Mouse (Mus musculus) lung, adult 2 months (tissue): Measurements from ENCODE around the gene Snx27. TPM values are rescaled to one million over a fixed set of nuclear protein-coding genes. Genes with fewer than 3 reads are reported as not detected.

Experiments
- DNase-seq: peaks from one replicate; pipeline ENCODE4 v3.0.0; 2022
- H3K4me1 ChIP-seq: fragments of 200-500 bp; 2 replicates; pipeline ENCODE4 v1.6.1; 2011; ENCODE audit warnings: low read length; ENCODE audit not compliant: control insufficient read depth, insufficient read depth
- H3K4me3 ChIP-seq: fragments of 200-500 bp; replicated peaks from 2 replicates; pipeline ENCODE3; 2011; ENCODE audit warnings: low read depth, mild to moderate bottlenecking, control low read depth, low read length; ENCODE audit errors: extremely low read depth
- CTCF ChIP-seq: fragments of 200-500 bp; IDR thresholded peaks from 2 replicates; pipeline ENCODE4 v1.5.1; 2011; ENCODE audit warnings: mild to moderate bottlenecking, low read length, control low read depth; ENCODE audit not compliant: insufficient read depth
- POLR2A ChIP-seq: fragments of 200-500 bp; IDR thresholded peaks from 2 replicates; pipeline ENCODE4 v1.6.1; 2011; ENCODE audit warnings: low read depth, mild to moderate bottlenecking, control low read depth, low read length, borderline replicate concordance; ENCODE audit errors: extremely low read depth
- WGBS: fragments of 180-500 bp; shearing (Covaris S2); methylation state at CpG from one replicate; pipeline ENCODE4 v1.1.7; 2018; 5-methylcytosine and 5-hydroxymethylcytosine counted together
- polyA plus RNA-seq: library from polyadenylated mRNA; depleted of rRNA; stranded (reverse); fragments of >200 nt; gene quantifications from 2 replicates; pipeline ENCODE4 v1.2.3, GENCODE M21; 2012

Gene Snx27
- polyA plus RNA-seq, 1 experiment: 10.8 TPM

DNA sequence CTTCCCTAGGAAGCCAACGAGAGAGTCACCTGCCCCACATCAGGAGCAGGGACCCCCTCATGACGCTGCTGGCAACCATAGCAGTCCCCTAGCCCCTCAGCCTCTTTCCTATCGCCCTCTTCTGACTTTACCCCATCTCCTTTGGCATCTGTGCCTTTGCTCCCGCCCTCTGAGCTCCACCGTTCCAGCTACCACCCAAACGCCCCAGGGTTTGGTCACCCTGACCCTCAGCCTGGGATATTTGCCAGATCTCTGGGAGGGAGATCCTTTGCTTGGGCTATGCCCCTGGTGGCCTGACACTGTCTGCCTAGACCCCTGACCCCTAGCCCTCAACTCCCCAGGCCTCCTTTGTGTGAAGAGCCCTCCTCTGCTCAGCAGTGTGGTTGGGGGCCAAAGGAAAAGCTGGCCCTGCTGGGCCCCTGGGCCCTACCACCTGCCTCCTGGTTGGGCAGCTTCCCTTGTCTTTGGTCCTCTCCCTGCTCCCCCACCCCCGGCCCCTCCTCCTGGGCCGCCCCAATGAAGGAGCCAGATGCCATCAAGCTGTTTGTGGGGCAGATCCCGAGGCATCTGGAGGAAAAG is 103.8 kb downstream of the Snx27 start:
- WGBS: 16% methylated on average over 9 of the region's 9 CpGs
- no peak for DNase-seq
- no peak for TF ChIP-seq CTCF
- no peak for TF ChIP-seq POLR2A
- Histone ChIP-seq H3K4me1 (no peaks in the 10 kb centered on the region), H3K4me3 (no peak overlapping the region)

DNA sequence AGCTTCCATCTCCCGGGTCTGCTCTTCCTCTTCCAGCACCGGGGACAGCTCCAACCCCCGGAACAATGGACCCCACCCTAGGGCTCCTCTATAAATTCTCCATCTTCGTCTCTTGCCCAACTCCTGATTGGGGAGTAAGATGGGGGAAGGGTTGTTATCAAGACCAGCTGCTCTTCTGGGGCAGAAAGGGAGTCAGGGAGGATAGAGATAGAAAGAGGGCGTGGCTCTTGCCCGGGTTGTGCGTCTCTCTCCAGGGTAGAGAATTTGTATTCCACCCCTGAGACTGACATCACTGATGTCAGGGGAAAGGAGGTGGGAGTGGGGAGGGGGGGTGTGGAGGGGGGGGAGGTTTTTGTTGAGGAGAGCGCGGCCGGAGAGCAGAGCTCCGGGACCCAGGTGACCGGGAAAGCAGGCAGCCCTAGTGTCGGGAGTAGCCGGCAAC is 104.5 kb downstream of the Snx27 start, which contains the start of gene Celf3:
TSS of gene Celf3 (plus strand) at position 315 of the 442 bp plus-strand sequence.
- no peak for DNase-seq
- TF ChIP-seq CTCF (no peak), POLR2A (no peak)
- WGBS: 1% methylated on average over 14 of the region's 14 CpGs

DNA sequence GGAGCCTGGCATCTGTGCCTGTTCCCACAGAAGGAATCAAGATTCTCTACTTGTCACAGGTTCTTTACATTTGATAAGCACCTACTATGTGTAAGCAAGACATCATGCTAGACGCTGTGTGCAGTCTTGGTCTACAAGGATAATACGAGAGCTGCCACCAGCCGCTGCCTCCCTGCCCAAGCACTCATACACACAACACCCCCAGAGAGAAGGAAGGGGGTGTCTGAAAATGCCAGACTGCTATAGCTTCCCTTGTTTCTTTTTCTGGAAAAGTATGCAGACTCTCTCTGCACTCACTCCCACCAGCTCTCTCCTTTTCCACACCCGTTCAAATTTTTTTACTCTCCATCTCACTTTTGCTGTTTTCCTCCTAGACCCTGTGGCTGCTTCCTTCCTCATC is 105.1 kb downstream of the Snx27 start:
- WGBS: 78% methylated on average over 4 of the region's 4 CpGs
- DNase-seq: no peak
- no peak for TF ChIP-seq CTCF
- no peak for TF ChIP-seq POLR2A
- Histone ChIP-seq H3K4me3 (no peak overlapping the region), H3K4me1 (no peaks in the 10 kb centered on the region)

More for the DNA sequence above, 104.5 kb downstream of the Snx27 start, which contains the start of gene Celf3:
- Histone ChIP-seq H3K4me1 (no peaks in the 10 kb centered on the region), H3K4me3 (no peak within 1 kb of the TSS)

DNA sequence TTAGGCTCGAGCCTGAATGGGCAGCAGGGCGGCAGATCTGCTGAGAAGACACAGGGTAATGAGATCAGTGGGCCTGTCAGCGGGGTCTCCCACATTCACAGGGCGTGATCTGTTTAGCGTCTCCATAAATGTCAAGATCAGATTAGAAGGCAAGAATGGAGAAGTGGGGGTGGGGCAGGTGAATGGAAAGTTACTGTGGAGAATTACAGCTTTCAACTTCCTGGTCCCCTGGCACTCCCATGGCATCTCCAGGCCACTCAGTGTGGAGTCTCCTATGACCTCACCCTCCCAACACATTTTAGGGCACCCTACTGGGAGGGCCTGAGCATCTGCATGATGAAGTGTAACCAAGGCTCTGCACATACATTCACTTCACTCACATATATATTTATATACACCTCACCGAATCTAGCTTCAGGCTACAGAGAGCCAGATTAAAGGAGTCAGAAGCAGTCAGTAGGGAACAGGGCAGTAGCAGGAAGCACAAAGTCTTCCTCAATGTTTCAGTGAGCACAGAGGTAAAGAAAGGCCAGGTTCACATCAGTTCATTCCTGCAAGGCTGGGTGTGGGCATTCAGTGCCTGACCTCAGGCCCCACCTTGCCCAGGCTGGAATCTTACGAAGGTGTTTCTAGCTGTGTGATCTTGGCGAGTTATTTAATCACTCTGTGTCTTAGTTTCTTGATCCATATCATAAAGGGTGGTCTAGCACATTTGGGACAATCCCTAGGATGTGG is 106.0 kb downstream of the Snx27 start:
- TF ChIP-seq CTCF: no peak
- TF ChIP-seq POLR2A: no peak
- H3K4me1 ChIP-seq: no peaks in the 10 kb centered on the region
- DNase-seq: no peak
- 64% methylated on average over 8 of the region's 8 CpGs for WGBS
- no peak overlapping the region for H3K4me3 ChIP-seq

DNA sequence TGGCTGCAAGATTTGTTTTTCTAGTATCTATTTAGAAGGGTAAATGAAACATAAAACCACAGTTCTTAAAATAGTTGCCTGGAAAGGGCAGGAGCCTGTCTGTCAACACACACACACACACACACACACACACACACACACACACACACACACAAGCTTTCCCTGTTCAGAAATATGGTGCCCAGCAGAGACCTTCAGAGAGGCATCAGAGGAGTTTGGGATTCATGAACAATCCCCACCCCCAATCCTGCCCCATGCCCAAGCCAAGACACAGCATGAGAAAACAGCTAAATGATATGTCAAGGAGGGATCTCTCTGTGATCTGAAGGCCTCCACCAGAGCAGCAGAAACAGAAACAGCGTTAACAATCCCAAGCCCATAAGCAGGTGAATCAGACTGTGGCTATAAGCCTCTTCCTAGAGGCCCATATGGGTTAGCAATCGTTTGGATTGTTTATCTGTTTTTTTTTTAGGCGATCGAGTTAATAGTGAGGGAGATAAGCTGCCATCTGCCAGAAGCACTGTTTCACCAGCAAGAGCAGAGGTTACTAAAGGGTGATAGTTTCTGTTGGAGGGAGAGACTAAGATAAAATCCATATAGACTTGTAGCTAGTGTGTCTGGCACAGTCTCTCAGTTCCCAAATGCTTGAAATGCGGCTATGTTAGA is 108.8 kb downstream of the Snx27 start:
- Histone ChIP-seq H3K4me1 (no peaks in the 10 kb centered on the region), H3K4me3 (no peak overlapping the region)
- no peak for DNase-seq
- 52% methylated on average over 5 of the region's 5 CpGs for WGBS
- TF ChIP-seq POLR2A (no peak), CTCF (no peak)

DNA sequence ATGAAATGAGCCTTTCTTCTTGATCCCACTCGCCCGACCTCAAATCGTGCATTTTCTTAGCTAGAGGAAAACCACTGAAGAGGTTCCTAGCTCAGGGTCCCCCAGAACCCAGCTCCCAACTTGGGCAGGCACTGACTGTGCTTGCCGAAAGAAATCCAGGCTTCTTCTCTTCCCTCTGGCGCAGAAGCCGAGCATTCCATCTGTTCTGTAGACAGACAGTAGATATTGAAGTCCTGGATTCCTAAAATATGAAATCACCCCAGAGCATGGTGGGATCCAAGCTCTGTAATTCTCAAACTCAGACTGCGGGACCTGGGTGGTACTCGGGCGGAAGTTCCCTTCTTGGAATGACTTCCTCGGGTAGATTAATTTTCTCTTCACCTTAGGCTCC is 109.4 kb downstream of the Snx27 start:
- DNase-seq: no peak
- Histone ChIP-seq H3K4me3 (no peak overlapping the region), H3K4me1 (no peaks in the 10 kb centered on the region)
- WGBS: 49% methylated on average over 10 of the region's 10 CpGs
- TF ChIP-seq POLR2A (no peak), CTCF (no peak)

DNA sequence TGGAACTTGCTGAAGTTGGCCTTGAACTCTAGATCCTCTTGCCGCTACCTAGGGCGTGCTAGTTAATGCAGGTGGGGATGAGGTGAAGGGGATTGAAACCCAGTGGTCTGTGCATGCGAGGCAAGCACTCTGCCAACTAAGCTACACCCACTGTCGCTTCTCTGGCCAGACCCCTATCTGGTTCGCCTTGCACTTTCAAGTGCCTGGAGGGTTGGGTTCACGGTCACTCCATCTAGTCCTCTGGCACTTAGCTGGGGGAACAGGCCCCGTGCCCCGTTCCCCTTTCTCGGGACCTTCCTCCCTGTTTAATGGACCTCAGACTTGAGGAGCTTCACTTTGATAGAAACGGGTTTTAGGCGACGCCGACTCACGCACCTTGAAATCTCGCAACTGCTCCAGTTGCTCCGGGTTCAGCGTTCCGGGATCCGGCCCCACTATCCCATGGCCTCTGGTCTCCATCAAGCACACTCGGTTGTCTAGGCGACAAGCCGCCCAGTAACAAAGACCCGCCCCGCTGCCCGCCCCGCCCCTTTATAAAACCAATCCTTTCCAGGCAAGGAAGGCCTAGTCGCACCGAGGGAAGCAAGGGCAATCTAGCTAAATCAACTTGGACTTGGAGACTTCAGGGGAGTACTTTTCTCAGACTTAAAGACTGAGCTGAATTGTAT is 109.9 kb downstream of the Snx27 start:
- Histone ChIP-seq H3K4me1 (no peaks in the 10 kb centered on the region), H3K4me3 (peak overlapping the region; percentile 8)
- TF ChIP-seq CTCF: no peak
- TF ChIP-seq POLR2A: no peak
- 14% methylated on average over 28 of the region's 28 CpGs for WGBS
- peak; percentile 37 for DNase-seq

DNA sequence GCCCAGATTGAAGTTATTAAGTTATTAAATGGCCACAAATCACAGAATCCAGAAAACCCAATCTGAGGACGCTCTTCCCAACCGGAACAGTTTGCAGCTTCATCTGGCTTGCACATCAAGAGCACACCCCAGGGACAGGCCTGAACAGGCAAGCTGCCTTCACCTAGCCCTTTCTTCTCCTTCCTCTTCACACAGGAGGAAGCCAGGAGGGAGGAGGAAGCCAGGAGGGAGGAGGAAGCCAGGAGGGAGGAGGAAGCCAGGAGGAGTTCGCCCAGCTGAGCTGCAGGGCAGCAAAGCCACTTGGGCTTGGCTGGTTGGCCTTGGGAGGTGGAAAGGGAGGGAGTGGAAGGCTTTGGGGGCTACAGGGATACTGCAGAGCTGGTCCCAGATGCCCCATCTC is 113.6 kb downstream of the Snx27 start:
- TF ChIP-seq POLR2A: no peak
- no peak for TF ChIP-seq CTCF
- Histone ChIP-seq H3K4me3 (no peak overlapping the region), H3K4me1 (no peaks in the 10 kb centered on the region)
- 41% methylated on average over 3 of the region's 3 CpGs for WGBS
- DNase-seq: no peak

DNA sequence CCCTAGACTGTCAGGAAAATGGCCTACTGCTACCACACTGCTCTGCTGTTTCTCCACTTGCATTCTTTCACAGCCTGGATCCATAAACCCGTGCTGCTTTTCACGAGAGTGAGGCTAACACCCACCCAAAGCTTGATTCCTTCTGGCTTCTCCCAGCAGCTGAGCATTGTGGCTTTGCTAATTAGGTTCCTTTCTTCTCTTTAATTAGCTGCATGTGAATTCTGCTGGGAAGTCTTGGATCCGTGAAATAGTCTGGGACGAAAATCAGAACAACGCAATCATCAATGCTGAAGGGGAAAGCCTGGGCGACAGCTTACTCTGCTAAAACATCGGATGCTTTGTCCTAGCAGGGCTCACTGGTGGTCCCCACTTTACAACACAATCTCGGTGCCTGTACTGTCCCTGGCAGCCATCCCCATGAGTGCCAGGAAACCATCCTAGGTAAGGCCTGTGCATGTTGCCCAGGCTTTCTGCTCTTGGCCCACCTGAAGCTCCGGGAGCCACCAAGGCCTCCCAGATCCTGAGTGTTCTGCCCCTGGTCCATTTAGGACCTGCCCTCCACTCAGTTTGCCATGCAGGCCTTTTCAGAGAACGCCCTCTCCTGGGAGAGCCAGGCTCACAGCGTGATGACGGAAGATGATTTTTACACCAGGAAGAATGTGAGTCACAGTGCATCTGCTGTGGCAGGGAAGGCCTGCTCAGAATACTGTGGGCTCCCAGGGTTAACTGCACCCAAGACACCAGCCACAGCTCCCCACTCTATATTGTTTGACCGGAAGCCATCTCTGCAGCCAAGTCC is 116.7 kb downstream of the Snx27 start:
- 81% methylated on average over 13 of the region's 13 CpGs for WGBS
- no peak overlapping the region for H3K4me3 ChIP-seq

More for the DNA sequence above, 116.7 kb downstream of the Snx27 start:
- no peak for DNase-seq
- TF ChIP-seq CTCF: no peak
- no peak for TF ChIP-seq POLR2A
- H3K4me1 ChIP-seq: no peaks in the 10 kb centered on the region
